Mouse (Mus musculus) lung, postnatal 0 days (tissue): Measurements from ENCODE around the gene Fzd2.

Experiments
- CTCF ChIP-seq: IDR thresholded peaks from 2 replicates; pipeline ENCODE4 v1.5.1; 2016; ENCODE audit warnings: antibody characterized with exemption, mild to moderate bottlenecking
- EP300 ChIP-seq: IDR thresholded peaks from 2 replicates; pipeline ENCODE4 v1.6.1; 2016; ENCODE audit warnings: antibody characterized with exemption, mild to moderate bottlenecking, control low read depth

DNA sequence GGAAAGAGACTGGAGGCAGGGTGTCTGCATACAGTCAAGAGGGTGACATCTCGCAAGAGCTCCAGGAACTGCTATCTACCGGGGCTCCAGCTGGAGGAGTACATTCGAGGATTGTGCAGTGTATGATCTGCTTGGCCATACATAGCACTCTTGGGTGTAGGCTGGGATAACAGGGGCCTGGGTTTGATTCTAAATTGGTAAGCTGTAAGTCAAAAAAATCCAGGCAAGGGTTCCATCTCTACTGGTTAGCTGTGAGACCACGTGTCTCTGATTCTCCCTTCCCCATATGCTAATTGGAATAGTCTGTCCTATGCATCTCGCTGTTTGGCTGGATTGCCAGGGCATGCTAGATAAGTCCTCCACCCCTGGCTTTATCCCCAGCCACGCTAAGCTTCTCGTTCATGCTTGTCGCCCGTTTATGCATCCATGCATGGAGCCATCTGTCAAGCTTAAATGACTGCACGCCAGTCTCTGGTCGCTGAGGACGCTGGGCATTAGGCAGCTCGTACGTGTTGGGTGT, 20.8 kb downstream of the Fzd2 start:
- no peak for TF ChIP-seq CTCF
- no peak for TF ChIP-seq EP300
